Mouse (Mus musculus): ENCODE results near the gene Plg.

GRCm38 (mm10) chr17:12422143-12422542 lies 43.7 kb downstream of the Plg start:
- TF ChIP-seq CTCF (conservative IDR thresholded peaks at IDR 0.05; ENCODE audit: low read length) = peak; percentile 23; the same call in 1 of the 2 replicates
- no peak for TF ChIP-seq POU5F1 (IDR thresholded peaks at IDR 0.05; ENCODE audit: borderline replicate concordance, low read length)

Data from E14TG2a.4 (cell line).